Mouse (Mus musculus) ES-E14 (cell line): ENCODE data around the gene Prss36.

Experiments used
- CHD2 ChIP-seq: IDR thresholded peaks from 2 replicates; pipeline ENCODE4 v1.6.1; 2014; ENCODE audit warnings: mild to moderate bottlenecking, low read depth, low read length, inconsistent platforms
- HCFC1 ChIP-seq: IDR thresholded peaks from 2 replicates; pipeline ENCODE4 v1.6.1; 2012; ENCODE audit warnings: low read length, inconsistent platforms, borderline replicate concordance; ENCODE audit not compliant: insufficient read depth
- MAFK ChIP-seq: IDR thresholded peaks from 2 replicates; pipeline ENCODE4 v1.6.1; 2014; ENCODE audit warnings: mild to moderate bottlenecking, low read depth, low read length, inconsistent platforms; ENCODE audit not compliant: insufficient read depth
- ZC3H11A ChIP-seq: IDR thresholded peaks from 2 replicates; pipeline ENCODE4 v1.6.1; 2012; ENCODE audit warnings: low read depth, mild to moderate bottlenecking, inconsistent platforms, low read length, borderline replicate concordance
- ZNF384 ChIP-seq: IDR thresholded peaks from 2 replicates; pipeline ENCODE4 v1.6.1; 2012; ENCODE audit warnings: low read depth, low read length, inconsistent platforms

DNA sequence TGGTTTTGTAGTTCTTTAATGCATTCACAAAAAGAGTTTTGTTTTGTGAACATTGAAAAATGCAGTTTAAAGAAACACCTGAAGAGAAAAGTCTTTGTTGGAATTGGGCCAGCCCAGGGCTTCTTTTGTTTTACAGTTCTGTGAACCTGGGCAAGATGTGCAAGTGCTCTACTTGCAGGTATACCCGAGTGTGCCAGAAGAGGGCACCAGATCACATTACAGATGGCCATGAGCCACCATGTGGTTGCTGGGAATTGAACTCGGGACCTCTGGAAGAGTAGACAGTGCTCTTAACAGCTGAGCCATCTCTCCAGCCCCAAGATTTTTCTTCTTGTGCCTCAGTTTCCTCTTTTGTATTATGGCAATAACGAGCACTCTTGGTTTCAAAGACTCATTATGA lies 28.3 kb downstream of the Prss36 start:
- no peak for TF ChIP-seq MAFK
- TF ChIP-seq ZNF384 = no peak
- no peak for TF ChIP-seq CHD2
- TF ChIP-seq ZC3H11A = no peak; the same call in 1 of the 2 replicates
- TF ChIP-seq HCFC1 = no peak
